Mouse (Mus musculus) gonadal fat pad, adult 2 months (tissue): ENCODE measurements at regions not wholly inside any gene's neighbourhood (a gene's known extent, or its start where the extent isn't known, plus 50 kb on each side); places are given as distances from the start of the nearest gene placed in this dataset.

Experiments used
- DNase-seq: peaks from one replicate; pipeline ENCODE4 v3.0.0-alpha.2; 2012; ENCODE audit warnings: low read depth

DNA sequence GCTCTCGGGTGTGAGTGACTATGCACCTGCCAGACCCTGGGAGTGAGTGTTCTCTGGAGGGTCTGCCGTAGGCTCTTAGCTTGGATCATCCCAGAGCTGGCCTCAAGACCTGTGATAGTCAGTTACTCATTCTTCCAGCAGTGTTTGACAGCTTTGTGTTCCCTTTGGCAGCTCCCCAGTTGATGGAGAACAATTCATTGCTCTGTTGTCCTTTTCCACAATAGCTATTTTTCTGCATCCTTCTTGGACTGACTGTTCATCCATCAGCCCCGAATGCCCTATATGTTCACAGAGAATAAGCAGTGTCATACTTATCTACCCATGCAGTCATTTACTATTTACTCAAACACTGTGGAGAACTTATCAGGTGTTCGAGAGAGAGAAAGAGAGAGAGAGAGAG, 1368.5 kb downstream of the Gsdmc2 start:
- DNase-seq = no peak

DNA sequence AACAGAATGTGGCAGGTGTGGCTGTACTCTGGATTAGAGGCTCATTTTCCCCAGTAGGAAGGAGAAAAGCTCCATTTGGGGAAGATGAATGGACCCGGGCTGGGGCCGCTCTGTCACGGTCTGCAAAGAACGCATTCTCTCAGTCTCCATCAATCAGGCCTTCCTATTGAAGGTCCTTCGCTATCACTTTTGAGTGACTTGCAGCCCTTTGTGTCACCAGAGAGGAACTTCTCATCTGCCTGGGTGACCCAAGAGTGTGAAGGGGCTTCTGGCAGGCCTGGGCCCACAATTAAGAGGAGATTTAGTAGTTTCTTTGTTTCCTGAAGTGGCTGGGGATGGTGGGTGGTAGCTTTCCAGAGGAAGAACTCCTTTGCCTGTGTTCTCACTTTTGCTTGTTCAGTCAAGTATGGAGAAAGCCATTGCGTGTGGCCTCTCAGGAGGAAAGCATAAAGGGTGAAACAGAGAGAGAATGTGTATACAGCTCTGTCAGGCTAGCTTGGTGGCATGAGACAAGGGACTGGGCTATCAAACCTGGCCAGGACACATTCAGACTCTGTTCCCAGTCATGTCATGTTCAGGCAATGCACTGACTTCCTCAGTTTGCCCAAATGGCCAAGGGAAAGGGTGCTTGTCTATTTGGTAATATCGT, 1374.2 kb downstream of the Gsdmc2 start:
- DNase-seq = no peak

DNA sequence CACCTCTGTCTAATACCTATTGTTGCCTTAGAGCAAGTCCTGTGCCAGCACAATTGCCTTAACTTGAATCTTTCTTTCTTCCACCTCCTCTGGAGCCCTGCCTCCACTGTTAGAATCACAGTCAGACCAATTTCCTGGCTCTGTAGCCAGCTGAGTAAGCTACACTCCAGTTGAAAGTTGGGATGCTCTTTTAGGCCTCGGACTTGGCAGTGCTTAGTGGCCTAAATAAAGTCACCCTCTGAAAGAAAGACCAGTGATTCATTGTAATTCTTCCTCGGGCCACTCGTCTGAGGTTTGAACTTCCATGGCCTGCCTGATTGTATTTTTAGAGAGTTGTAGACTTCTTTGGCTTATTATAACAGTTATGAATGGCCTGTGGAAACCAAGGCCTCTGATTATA, 1376.9 kb downstream of the Gsdmc2 start:
- no peak for DNase-seq

DNA sequence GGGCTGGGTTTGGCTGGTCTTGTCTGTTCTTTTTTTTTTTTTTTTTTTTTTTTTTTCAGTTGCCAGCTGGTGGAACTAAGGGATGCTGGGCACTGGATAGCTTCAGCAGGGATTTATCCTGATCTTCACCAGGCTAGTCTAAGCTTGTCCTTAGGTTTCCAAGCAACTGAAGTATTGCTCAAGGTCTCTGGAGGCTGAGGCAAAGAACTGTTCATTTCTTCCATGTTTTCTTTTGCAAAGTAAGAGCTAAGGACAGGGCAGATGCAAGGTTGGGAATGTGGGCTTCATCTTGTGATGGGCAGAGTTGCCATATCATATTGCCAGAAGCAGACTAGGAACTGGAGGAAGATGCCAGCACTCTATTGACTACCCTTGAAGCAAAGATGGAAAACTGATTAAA, 1378.1 kb downstream of the Gsdmc2 start:
- peak; percentile 98 for DNase-seq

DNA sequence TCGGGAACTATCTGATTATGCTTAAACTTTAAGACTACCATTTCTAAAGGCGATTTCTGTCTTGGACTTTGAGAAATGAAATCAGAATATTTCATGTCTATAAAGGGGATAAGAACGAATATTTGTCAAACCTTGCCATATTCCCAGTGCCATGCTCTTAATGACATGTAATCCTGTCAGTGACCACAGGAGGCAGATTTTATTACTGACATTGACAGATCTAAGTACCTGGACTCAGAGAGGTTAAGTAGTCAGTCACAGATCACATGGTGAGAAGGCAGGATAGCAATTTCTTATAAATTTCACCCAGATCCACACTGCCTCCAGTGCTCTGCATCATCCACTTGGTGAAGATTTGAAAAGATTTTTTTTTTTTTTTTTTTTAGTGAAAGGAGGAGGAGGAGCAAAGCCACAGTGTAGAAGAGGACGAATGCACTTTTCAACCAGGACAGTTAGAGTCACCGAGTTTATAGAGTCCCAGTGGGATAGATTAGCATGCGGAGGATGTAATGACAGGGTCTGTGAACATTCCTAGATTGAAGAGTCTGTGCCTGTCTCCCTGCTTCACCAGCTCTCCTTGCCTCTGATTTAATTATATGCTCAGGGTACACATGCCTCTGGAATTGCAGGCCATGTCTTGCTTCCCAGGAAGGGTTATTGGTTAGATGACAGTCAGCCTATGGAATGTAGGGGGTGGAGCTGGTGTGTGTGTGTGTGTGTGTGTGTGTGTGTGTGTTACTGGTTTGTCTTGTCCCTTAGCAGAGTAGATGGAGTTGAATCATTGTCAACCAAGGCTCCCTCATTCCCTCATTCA, 1379.7 kb downstream of the Gsdmc2 start:
- no peak for DNase-seq

DNA sequence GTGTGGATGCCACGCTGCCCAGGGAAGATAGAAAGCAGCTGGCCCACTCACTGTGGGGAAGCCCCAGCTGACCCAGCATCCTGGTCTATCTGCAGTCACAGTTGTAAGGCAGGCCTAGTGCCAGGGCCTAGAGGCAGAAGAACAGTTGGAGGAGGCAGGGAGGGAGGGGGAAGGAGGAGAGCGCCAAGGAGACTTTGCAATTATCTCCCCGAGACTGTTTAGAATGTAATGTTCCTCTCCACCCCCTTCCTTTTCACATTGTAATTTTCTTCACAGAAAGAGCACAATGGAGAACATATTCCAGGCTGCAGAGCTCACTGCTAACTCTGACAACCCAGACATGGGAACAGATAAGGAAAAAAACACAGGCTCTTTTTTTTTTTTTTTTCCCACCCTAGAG, 1382.3 kb downstream of the Gsdmc2 start:
- peak; percentile 77 for DNase-seq

DNA sequence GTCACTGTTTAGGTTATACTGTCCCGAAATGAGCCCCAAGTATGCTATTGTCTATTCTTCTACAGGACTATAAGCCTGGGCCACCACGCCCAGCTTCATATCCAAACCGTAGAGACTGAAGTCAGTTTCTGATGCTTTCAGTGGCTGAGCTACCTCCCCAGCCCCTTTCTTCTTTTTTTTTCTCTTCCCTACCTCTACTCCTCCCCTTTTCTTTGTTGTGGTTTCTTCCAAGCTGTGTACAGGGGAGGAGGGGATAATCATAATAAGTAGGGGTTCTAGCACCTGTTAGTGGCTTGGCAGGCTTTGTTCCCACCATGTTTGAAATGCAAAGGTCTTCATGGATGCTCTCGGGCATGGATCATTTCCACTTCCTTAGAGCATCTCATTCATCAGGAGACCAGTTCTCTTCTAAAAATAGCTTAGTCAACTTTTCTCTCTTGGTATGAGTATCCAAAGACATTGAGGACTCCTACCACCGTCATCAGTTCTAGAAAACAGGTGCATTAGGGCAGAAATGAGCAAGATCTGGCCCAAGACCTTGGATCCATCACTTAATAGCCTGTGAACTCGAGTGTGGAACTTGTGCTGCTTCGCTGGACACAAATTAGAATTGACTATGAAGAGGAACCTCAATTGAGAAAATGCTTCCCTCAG, 1383.5 kb downstream of the Gsdmc2 start:
- DNase-seq = no peak

DNA sequence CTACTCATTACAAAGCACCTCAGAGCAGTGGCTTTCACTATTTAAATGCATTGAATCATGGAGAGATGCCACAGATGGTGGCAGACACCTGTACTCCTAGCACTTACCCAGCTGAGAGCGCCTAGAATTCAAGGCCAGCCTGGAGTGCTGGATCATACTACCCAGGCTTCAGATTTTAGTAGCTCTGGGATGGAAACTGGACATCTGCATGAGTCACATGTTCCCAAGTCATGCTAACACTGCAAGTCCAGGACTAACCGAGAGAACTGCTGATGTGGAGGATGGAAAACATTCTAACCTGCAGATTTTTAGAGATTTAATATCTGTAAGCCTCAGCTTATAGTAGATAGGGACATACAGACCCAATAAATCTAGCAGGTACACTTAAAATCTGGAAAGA, 1384.3 kb downstream of the Gsdmc2 start:
- DNase-seq = no peak

DNA sequence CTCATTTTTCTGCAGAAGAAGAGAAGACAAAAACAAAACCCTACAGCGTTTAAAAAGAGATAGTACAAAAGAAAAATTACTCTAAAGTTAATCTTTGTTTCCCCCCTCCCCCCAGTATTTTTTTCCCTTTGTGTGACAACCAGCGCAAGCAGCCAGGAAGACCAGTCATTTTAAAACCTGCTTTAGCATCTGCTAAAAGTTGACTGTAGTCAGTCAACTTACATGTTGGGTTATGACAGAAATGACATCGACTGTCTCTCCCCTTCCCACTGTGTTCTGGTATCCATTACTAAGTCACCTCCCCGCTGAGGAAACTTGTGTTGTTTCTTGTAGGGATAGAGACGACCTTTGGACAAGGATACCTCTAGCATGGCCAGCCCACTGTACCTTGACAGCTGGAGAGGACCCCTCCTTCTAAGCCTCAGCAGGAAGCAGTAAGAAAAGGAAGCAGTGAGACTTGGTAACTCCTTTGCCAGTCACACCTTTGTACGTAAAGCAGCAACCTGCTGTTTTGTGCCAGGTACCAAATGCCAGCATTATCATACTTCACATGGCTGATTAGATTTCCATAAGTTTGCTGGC, 1384.9 kb downstream of the Gsdmc2 start:
- DNase-seq = no peak

DNA sequence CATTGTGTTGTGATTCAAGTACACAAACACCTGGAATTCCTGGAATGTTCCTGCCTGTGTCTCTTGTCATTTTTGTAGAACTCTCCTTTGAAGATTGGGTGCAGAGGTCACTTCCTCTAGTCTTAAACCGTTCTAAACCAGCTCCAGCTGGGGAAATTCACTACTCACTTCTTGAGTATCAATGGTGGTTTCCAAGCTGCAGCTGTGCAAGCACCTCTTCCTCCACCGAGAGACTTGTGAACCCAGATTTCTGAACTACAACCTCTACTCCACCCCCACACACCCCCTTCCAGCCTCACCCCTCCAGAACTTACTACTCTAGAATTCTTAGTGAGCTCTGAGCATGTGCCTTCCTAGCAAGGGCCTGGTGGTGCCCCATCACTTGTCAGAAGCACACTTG, 1387.0 kb downstream of the Gsdmc2 start:
- no peak for DNase-seq

DNA sequence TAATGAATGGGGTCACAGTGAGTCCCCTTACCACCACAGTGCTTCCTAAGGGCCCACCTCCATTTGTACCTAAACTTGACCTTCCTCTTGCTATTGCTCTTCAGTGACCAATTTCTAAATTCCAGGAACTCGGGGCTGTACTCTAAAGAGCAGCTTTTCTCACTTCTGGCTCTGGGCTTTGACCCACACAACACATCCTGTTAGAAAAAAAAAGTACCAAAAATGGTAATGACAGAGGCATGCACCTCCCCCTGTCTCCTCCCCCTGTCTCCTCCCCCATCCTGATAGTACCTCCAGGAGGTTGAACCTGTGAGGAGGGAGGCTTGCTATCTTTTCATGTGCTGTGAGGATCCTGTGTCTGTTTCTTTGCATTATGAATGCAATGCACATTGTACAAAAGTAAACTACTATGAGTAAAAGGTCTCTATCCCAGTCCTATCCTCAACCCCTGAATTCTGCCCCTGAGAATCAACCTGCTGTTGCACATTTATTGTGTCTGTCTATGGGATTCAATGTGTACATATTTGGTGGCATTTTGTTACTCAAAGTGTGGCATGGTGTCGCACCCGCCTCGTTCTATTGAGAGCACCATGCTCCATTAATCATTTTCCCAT, 1387.8 kb downstream of the Gsdmc2 start:
- DNase-seq = no peak

DNA sequence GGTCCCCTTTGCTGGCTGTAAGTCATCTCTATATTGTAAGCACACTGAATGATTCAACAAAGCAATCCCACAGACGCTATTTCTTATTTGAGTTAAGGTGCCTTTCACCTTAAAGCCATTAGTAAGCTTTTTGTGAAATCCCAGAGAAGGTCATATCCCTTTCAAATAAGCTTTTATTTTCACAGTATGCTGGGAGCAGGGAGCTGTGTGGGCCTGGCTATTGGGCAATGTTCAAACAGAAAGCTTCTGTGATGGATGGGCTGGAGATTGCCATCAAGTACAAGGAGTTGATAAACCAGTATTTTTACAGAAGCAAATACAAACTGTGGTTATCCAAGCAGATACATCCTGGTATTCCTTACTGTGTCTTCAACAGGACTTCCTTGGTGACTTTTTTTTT, 1389.0 kb downstream of the Gsdmc2 start:
- DNase-seq = peak; percentile 85

DNA sequence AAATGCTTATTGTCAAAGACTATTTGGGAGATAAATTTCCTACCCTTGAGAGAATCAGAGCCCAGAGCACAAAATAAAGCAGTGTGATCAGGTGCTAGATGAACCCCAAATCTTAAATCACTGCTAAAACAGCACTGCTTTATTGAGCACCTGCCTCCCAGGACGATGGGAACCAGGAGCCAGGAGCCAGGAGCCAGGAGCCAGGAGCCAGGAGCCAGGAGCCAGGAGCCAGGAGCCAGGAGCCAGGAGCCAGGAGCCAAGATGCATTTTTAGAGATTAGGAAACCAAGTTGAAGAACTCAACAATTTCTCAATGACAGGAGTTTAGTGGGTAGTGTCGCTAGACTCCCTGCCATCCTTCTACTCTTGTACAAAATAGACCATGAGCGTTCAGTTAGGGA, 1396.9 kb downstream of the Gsdmc2 start:
- DNase-seq = no peak

DNA sequence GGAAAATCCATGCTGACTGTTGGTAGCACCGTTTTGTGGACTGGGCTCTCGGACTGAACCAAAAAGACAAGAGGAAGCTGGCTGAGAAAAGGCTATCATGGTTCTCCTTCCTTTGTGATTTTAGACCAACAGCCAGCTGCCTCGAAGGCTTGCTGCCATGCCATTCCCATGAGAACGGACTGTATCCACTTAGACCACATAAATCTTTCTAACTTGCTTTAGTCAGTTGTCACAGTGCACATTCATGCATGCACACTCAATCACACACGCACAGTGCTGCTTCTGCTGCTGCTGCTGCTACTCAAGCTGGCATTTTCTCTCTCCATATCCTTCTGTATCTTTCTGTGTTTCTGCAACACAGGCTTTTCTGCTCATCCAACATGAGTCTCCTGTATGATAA, 1405.8 kb downstream of the Gsdmc2 start:
- DNase-seq = no peak

DNA sequence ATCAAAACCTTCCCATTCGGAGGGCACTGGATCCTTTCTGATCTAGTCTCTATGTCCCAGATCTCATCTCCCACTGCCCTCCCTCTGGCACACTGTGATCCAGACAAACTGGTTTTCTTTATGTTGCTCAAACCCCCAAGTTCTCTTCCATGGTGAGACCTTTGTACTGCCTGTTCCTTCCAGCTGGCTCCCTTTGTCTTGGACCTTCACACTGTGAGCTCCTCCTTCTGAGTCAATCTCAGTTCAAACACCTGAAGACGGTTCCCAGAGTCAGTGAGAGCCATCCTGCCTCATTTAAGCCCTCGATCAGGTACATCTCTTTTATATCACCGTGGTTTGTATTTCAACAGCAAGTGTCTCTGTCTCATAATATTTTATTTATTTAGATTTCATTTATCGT, 1408.3 kb downstream of the Gsdmc2 start:
- peak; percentile 96 for DNase-seq

DNA sequence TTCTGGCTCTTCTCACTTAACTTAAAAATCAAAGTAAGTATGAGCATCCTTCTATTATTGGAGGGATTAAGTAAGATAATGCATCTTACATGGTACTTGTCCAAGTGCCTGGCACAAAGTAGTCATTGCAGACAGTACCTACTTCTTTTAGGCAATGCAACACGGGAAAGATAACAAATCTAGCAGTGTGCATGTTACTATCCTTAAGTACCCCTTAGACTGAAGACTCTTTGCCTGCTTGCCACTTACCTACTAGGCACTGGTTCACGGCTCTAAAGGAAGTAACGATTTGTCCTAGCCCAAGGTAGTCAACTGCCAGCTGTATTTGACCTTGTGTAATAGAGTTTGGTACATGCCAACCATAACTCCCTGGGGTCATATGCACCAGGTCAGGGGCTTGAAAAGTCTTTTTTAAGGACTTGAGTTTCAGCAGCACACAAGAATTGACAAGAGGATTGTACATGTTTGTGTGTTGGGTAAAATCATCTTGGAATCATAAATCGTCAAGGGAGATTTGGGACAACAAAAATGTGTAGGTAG, 1409.8 kb downstream of the Gsdmc2 start:
- DNase-seq = peak; percentile 98

DNA sequence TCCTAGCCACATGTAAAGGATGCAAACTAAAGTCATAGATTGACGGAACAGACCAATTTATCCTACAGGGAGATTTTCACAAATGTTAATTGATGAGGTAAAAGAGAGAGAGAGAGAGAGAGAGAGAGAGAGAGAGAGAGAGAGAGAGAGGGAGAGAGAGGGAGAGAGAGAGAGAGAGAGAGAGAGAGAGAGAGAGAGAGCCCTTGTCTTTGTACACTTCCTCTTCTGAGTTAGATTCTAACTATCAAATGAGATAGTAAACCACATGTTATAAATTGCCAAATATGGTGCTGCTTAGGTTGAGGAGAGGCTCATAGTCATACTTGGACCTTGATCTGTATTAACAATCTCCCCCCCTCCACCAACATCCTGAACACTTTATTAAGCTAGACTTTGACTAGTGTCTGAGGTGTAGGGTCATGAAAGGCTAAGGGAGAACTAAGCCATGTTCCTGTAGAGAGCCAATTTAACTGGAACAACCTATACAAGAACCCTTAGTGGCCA, 1412.2 kb downstream of the Gsdmc2 start:
- no peak for DNase-seq

DNA sequence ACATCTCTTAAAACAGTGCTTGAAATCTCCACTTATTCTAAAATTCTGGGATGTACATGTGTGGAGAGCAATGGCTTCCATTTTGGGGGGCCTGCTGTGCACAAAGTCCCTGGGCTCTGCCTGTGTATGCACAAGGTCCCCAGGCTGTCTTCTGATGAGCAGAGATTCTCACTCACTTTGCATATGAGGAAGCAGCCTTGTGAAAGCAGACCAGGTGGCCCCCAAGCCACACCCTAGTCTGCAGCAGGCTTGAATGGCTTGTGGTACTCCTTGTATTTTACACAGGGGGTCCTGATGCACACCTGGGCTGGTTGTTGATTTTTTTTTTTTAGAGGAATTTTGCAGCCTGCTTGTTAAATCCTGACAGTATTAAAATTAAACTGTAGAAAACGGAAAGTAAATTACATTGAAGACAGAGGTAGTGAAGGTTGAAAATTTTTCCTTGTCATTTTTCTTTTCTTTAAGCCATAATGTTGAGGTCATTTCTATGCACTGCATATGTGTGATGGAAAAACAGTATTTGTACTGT, 1413.8 kb downstream of the Gsdmc2 start:
- DNase-seq = no peak

DNA sequence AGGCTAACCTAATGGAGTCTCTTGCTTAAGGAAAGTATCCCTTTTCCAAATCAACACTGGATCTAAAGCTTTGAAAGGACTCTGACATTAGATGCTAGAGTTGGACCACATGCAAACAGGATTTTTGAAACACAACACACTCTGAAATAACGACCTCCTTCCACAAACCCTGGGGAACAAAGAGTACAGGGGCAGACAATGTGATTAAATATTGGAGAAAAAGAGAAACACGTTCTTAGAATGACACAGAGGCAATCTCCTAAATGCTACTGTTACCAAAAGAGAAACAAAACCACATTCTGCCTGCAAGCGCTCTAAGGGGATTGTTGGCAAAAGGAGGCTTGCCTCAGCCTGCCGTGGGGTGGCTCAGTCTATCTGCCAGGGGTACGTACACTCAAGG, 1422.0 kb downstream of the Gsdmc2 start:
- DNase-seq = no peak

DNA sequence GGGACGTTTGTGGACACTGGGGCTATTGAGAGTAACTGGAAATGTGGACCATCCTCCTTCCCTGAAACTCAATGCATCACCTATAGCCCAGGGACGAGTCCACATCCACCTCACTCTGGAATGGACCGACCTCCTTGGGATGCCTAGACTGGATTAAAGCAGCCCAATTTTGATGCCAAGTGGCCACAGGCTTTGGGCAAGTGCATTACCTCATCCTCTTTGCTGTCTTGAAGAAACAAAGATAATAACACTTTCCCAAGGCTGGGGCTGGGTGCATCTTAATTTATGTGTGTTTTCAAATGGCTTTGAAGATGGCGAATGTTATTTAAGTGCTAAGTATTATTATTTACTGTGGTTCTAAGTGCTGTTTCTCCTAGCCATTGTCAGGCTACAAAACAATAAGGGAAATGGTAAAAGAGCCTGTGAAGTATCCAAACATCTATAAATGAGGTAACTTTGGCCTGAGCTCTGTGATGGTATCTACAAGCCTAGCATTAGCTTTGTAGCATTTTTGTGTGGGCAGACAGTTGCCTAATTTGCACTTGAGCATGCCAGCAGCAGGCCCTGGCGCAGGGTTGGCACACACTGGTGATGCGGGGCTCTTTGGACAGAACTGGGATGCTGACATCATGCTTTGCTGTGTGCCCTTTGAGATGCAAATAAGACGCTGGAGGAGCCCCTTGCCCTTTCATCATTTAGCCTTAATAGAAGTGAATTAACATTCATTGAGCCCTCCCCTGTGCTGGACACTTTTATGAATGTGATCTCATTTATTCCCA, 1423.7 kb downstream of the Gsdmc2 start:
- DNase-seq = peak; percentile 75

DNA sequence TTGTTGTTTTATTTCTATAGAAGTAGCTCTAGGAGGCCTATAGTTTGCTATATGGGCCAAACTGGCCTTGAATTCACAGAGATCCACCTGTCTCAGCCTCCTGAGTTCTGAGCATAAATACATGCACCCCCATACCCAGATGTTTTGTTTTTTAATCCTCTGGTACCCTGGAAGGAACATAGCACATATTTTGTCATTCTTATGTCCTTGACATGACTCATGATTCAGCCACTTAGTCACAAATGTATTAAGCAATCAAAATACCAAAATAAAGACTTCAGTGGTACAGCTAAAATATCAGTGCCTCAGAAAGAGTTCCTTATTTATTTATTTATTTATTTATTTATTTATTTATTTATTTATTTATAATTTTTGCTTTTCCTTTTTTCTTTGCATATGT, 1428.3 kb downstream of the Gsdmc2 start:
- no peak for DNase-seq
